Mouse (Mus musculus): ENCODE results near the gene Gnl2.

Gnl2 gene

GRCm38 (mm10) chr4:125015806-125016635 is at the start of gene Gnl2:
TSS of gene Gnl2 (plus strand) at chr4:125016585.
- no peak for DNase-seq (ENCODE audit: low read depth, low spot score)

- no peak for DNase-seq (ENCODE audit: low read depth, low spot score)
These were observed 47.7 kb upstream of the Gnl2 start for GRCm38 (mm10) chr4:124968711-124969110.

- no peak for DNase-seq (ENCODE audit: low read depth, low spot score)
These were observed 47.1 kb upstream of the Gnl2 start for GRCm38 (mm10) chr4:124969219-124969848.

- DNase-seq (ENCODE audit: low read depth, low spot score): no peak
These were observed 46.2 kb upstream of the Gnl2 start for GRCm38 (mm10) chr4:124970194-124970593.

GRCm38 (mm10) chr4:124970677-124971076 is 45.7 kb upstream of the Gnl2 start:
- no peak for DNase-seq (ENCODE audit: low read depth, low spot score)

- DNase-seq (ENCODE audit: low read depth, low spot score): no peak
These were observed 45.3 kb upstream of the Gnl2 start for GRCm38 (mm10) chr4:124971094-124971493.

GRCm38 (mm10) chr4:124972316-124972715 is 44.1 kb upstream of the Gnl2 start:
- DNase-seq (ENCODE audit: low read depth, low spot score): peak; percentile 49

- DNase-seq (ENCODE audit: low read depth, low spot score): no peak
These were observed 43.1 kb upstream of the Gnl2 start for GRCm38 (mm10) chr4:124973296-124973695.

- DNase-seq (ENCODE audit: low read depth, low spot score): no peak
These were observed 38.2 kb upstream of the Gnl2 start for GRCm38 (mm10) chr4:124978201-124978600.

GRCm38 (mm10) chr4:124983893-124984526 is 32.4 kb upstream of the Gnl2 start:
- DNase-seq (ENCODE audit: low read depth, low spot score): no peak

GRCm38 (mm10) chr4:124984871-124985670 is 31.3 kb upstream of the Gnl2 start:
- DNase-seq (ENCODE audit: low read depth, low spot score): no peak

- DNase-seq (ENCODE audit: low read depth, low spot score): no peak
These were observed 30.4 kb upstream of the Gnl2 start, which contains the start of gene Rspo1 for GRCm38 (mm10) chr4:124985671-124986602. TSS of gene Rspo1 (plus strand) at chr4:124986430.

- no peak for DNase-seq (ENCODE audit: low read depth, low spot score)
These were observed 29.4 kb upstream of the Gnl2 start for GRCm38 (mm10) chr4:124986739-124987710.

- no peak for DNase-seq (ENCODE audit: low read depth, low spot score)
These were observed 28.7 kb upstream of the Gnl2 start for GRCm38 (mm10) chr4:124987711-124988097.

GRCm38 (mm10) chr4:124988382-124988781 is 28.0 kb upstream of the Gnl2 start:
- no peak for DNase-seq (ENCODE audit: low read depth, low spot score)

- no peak for DNase-seq (ENCODE audit: low read depth, low spot score)
These were observed 26.6 kb upstream of the Gnl2 start for GRCm38 (mm10) chr4:124989787-124990253.

- DNase-seq (ENCODE audit: low read depth, low spot score): no peak
These were observed 26.1 kb upstream of the Gnl2 start for GRCm38 (mm10) chr4:124990325-124990724.

GRCm38 (mm10) chr4:124997479-124998147 is 18.8 kb upstream of the Gnl2 start:
- DNase-seq (ENCODE audit: low read depth, low spot score): no peak

- no peak for DNase-seq (ENCODE audit: low read depth, low spot score)
These were observed 16.8 kb upstream of the Gnl2 start for GRCm38 (mm10) chr4:124999548-124999947.
